Mouse (Mus musculus): ENCODE results near the gene Large2. TPM values are rescaled to one million over a fixed set of nuclear protein-coding genes. Genes with fewer than 3 reads are reported as not detected.

The Large2 gene
- polyA plus RNA-seq, 1 experiment from 2014 or later, result 5.4 TPM

DNA sequence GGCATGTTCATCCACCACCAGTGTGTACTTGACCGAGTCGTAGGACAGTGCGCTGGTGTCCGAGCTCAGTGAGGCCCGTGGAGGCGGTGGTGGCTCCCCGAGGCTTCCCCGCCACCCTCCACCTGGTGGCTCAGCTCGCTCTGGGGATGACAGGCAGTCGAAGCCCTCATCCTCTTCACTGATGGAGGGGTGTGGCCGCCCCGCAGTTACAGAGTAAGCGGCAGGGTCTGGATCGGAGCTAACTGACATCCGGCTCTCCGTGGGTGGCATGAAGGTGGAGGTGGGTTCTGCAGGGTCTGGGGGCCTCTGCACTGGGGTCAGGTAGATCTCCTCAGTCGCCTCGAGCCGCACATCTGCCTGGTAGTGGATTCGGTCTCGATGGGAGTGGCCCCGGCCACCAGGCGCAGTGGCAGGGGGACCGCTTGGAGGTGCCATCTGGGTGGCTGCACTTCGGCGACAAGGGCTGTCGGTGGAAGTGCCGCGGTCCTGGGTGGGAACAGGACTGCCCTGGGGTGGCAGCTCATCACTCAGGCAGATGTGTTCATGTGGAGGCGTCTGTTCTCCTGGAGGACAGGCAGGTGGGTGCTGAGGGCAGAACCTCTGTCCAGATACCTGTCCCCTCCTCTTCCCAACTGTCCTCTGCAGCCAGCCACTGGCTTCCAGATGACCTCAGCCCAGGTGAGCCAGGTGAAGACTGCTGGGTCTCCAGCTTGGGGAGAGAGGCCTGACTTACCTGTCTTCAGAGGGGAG lies 12.3 kb upstream of the Large2 start:
- Histone ChIP-seq H3K27ac (ENCODE audit: low read depth, low read length) (no peak overlapping the region), H3K4me3 (ENCODE audit: low read depth, low read length) (no peak overlapping the region), H3K9ac (ENCODE audit: low read depth, low read length) (no peak overlapping the region), H3K4me1 (replicated peaks; ENCODE audit: control insufficient read depth, insufficient read depth, low read length) (peaks cover 17% of the 10 kb centered on the region), H3K4me2 (no peak overlapping the region), H3K9me3 (ENCODE audit: control insufficient read depth, low read length) (no peaks in the 10 kb centered on the region), H3K27me3 (replicated peaks; ENCODE audit: control insufficient read depth, insufficient read depth, low read length) (peaks cover 53% of the 10 kb centered on the region), H3K36me3 (ENCODE audit: control insufficient read depth, insufficient read depth, low read length) (0 out of 2 replicates have a peak, but pooled peaks cover under 1% of the 10 kb centered on the region)
- no peak for DNase-seq (ENCODE audit: low spot score)
- ATAC-seq (replicated peaks; ENCODE audit: low FRiP score), result no peak
- 83% methylated on average over 30 of the region's 30 CpGs for WGBS

DNA sequence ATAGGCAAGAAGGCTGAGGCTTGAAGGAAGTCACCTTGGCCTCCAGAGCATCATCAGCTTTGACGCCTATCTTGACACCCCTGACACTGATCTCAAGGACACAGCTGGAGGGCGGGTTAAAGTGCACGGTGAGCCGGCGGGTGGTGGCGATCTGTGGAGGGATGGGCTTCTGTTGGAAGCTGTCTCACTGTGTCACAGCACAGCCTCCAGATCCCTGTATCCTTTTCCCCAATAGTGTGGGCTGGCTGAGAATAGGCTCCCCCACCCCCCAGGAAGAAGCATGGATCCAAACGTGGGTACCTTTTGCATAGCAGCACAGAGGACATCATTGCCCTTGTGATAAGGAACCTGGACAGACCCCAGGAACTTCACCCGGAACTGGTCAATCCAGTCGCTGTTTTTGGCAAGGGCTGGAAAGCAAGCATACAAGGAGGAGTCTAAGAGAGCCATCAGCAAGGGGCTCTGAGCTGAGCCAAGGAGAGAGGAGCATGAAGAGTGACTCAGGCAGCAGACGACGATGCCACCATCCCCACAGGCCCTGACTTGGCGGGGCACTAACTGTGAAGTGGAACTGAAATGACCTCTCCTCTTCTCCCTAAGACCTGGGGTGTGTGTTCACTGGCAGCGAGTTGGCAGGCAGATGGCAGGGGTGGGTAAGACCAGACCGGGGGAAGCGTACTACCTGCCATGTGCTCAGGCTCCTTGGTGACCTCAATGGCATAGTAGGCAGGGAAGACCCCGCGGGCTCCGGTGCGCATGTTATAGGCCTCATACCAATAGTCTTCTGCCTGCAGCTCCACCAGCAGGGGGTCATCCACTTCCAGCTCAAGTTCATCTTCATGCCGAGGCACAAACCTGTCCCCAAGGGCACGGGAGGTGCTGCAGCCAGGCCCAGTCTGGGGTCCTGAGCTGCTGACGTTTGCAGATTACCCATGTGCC lies 10.7 kb upstream of the Large2 start:
- 69% methylated on average over 22 of the region's 22 CpGs for WGBS
- Histone ChIP-seq H3K36me3 (ENCODE audit: control insufficient read depth, insufficient read depth, low read length) (peaks cover 7% of the 10 kb centered on the region), H3K9ac (ENCODE audit: low read depth, low read length) (no peak overlapping the region), H3K27me3 (replicated peaks; ENCODE audit: control insufficient read depth, insufficient read depth, low read length) (peaks cover 38% of the 10 kb centered on the region), H3K4me1 (replicated peaks; ENCODE audit: control insufficient read depth, insufficient read depth, low read length) (peaks cover 16% of the 10 kb centered on the region), H3K4me3 (ENCODE audit: low read depth, low read length) (no peak overlapping the region), H3K9me3 (ENCODE audit: control insufficient read depth, low read length) (no peaks in the 10 kb centered on the region), H3K27ac (ENCODE audit: low read depth, low read length) (no peak overlapping the region), H3K4me2 (no peak overlapping the region)
- no peak for ATAC-seq (replicated peaks; ENCODE audit: low FRiP score)
- no peak for DNase-seq (ENCODE audit: low spot score)

DNA sequence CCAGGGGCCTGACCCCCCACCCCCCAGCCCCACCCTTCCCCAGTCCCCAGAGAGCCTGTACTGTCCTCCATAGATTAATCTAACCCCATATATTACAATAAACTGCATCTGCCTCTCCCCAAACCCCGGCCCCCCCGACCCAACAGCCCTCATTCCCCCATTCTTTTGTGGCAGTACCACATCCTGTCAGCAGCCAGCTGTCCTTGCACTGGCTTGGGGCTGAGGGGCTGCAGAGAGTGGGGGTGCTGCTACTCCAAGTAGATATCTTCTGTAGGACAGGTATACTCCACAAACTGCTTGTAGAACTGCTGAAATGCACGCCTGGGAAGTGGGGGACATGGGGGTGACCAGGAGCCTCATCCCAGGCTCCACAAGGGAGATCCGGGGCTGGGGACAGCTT lies 9.4 kb upstream of the Large2 start:
- Histone ChIP-seq H3K4me2 (no peak overlapping the region), H3K4me3 (ENCODE audit: low read depth, low read length) (no peak overlapping the region), H3K27ac (ENCODE audit: low read depth, low read length) (no peak overlapping the region), H3K27me3 (replicated peaks; ENCODE audit: control insufficient read depth, insufficient read depth, low read length) (peaks cover 26% of the 10 kb centered on the region), H3K36me3 (ENCODE audit: control insufficient read depth, insufficient read depth, low read length) (peaks cover 14% of the 10 kb centered on the region), H3K9ac (ENCODE audit: low read depth, low read length) (no peak overlapping the region), H3K4me1 (replicated peaks; ENCODE audit: control insufficient read depth, insufficient read depth, low read length) (peaks cover 4% of the 10 kb centered on the region), H3K9me3 (ENCODE audit: control insufficient read depth, low read length) (no peaks in the 10 kb centered on the region)
- no peak for ATAC-seq (replicated peaks; ENCODE audit: low FRiP score)
- 72% methylated on average over 4 of the region's 4 CpGs for WGBS
- DNase-seq (ENCODE audit: low spot score), result no peak

DNA sequence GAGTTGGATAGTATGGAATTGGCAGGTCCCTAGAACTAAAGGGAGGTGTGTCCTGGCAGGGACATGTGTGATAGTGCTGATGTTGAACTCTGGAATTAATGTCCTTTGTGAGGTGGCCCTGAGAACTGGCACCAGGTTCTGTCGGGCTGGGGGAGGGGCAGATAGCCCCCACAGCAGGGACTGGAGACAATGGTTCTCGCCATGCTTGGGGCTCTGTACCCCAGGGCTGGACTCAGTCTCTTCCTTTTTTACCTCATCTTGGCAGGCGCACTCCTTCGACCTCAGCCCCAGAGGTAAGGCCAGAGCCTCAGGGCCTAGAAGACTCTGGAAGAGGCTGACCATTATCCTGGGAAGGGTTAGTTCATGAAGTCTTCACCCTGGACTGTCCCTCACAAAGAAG lies 8.1 kb upstream of the Large2 start:
- no peaks in the 10 kb centered on the region for H3K4me1 ChIP-seq (replicated peaks; ENCODE audit: control insufficient read depth, insufficient read depth, low read length)
- no peak overlapping the region for H3K9ac ChIP-seq (ENCODE audit: low read depth, low read length)
- no peak overlapping the region for H3K4me3 ChIP-seq (ENCODE audit: low read depth, low read length)
- ATAC-seq (replicated peaks; ENCODE audit: low FRiP score) (no peak), DNase-seq (ENCODE audit: low spot score) (no peak)
- peaks cover 13% of the 10 kb centered on the region for H3K27me3 ChIP-seq (replicated peaks; ENCODE audit: control insufficient read depth, insufficient read depth, low read length)
- peaks cover 23% of the 10 kb centered on the region for H3K36me3 ChIP-seq (ENCODE audit: control insufficient read depth, insufficient read depth, low read length)
- no peak overlapping the region for H3K4me2 ChIP-seq
- WGBS, result 80% methylated on average over 4 of the region's 4 CpGs
- H3K9me3 ChIP-seq (ENCODE audit: control insufficient read depth, low read length), result no peaks in the 10 kb centered on the region
- no peak overlapping the region for H3K27ac ChIP-seq (ENCODE audit: low read depth, low read length)

DNA sequence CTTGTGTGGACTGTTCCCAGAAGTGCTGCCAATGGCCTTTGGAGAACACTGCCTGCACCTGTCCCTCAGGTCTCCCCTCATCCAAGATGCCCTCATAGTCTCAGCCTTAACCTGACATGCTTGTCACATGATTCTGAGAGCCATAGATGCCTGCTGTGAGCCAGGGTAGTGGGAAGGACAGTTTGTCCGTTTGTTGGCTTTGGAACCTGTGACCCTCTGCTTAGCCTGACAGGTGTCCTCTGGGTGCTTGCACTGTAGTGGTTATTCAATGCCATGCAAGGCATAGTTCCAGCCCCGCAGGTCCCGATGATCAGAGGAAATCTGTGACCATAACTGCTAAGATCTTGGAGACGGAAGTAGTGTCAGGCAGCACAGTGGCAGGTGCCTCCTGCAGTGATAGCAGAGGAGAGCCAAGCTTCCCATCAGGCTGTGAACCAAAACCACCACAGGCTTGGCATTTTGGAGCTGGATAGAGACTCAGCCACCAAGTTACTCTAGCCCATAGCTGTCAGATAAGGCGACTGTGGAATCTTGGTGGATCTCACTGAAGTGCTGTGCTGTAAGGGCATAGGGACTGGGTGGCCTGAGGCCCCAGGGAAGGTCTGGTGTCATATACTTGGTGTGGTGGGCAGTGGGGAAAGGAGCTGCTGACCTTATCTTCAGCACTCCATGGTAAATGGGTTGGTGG lies 7.4 kb upstream of the Large2 start, which contains the start of gene 1700029I15Rik:
Gene 1700029I15Rik, plus strand, starts transcription at position 638 of the 688 bp plus-strand sequence.
- no peak within 1 kb of the TSS for H3K4me3 ChIP-seq (ENCODE audit: low read depth, low read length)
- WGBS, result 81% methylated on average over 5 of the region's 5 CpGs
- peaks cover 23% of the 10 kb centered on the region for H3K36me3 ChIP-seq (ENCODE audit: control insufficient read depth, insufficient read depth, low read length)
- DNase-seq (ENCODE audit: low spot score) (no peak), ATAC-seq (replicated peaks; ENCODE audit: low FRiP score) (no peak)
- no peak within 1 kb of the TSS for H3K4me2 ChIP-seq
- no peaks in the 10 kb centered on the region for H3K4me1 ChIP-seq (replicated peaks; ENCODE audit: control insufficient read depth, insufficient read depth, low read length)
- no peak within 1 kb of the TSS for H3K27ac ChIP-seq (ENCODE audit: low read depth, low read length)
- peaks cover 7% of the 10 kb centered on the region for H3K27me3 ChIP-seq (replicated peaks; ENCODE audit: control insufficient read depth, insufficient read depth, low read length)
- H3K9me3 ChIP-seq (ENCODE audit: control insufficient read depth, low read length), result no peaks in the 10 kb centered on the region
- H3K9ac ChIP-seq (ENCODE audit: low read depth, low read length), result no peak within 1 kb of the TSS

DNA sequence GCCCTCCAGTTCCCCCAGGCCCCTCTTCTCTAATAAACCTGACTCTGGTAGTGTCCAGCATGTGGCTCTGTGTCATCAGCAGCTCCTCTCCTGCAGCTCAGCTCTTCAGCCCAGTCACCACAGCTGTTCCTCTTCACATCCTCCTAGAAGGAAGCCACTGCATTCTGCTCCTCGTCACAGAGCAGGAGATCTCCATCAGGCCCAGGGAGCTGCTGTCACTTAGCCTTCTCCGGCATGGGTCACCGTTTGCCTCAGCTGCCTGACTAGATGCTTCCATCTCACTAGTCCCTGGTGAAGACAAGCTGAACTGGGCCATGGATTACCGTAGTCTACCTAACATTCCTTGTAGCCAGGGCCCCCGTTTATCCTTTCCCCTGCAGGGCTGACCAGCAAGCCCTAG lies 6.5 kb upstream of the Large2 start:
- H3K27me3 ChIP-seq (replicated peaks; ENCODE audit: control insufficient read depth, insufficient read depth, low read length), result 0 out of 2 replicates have a peak, but pooled peaks cover under 1% of the 10 kb centered on the region
- no peak overlapping the region for H3K27ac ChIP-seq (ENCODE audit: low read depth, low read length)
- WGBS, result 88% methylated on average over 5 of the region's 5 CpGs
- H3K4me3 ChIP-seq (ENCODE audit: low read depth, low read length), result no peak overlapping the region
- H3K36me3 ChIP-seq (ENCODE audit: control insufficient read depth, insufficient read depth, low read length), result peaks cover 23% of the 10 kb centered on the region
- no peak overlapping the region for H3K9ac ChIP-seq (ENCODE audit: low read depth, low read length)
- ATAC-seq (replicated peaks; ENCODE audit: low FRiP score) (no peak), DNase-seq (ENCODE audit: low spot score) (no peak)
- H3K9me3 ChIP-seq (ENCODE audit: control insufficient read depth, low read length), result no peaks in the 10 kb centered on the region
- H3K4me2 ChIP-seq, result no peak overlapping the region
- peaks cover 4% of the 10 kb centered on the region for H3K4me1 ChIP-seq (replicated peaks; ENCODE audit: control insufficient read depth, insufficient read depth, low read length)

DNA sequence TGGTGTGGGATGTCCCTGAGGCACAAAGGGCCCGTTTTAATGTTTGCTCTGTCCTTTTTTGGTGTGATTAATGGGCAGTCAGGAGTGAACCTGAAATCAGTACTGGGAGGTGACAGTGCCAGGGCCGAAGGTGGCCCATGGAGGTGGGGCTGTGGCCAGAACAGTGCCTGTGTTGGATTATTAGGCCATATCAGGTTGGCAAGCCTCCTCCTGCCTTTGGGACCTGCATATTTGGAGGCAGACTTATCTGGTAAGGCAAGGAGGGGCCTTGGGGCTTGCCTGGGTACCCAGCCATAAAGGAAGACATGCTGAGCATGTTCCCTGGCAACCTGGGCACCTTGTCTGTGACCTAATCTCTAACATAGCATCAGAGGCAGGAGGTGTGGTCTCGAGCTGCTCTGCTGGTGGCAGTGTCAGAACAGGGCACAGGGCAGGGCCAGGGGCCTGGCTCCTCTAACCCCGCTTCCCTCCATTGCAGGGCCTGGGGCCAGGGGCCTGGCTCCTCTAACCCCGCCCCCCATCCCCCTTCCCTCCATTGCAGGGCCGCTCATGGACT lies 5.9 kb upstream of the Large2 start:
- WGBS, result 80% methylated on average over 6 of the region's 6 CpGs
- no peak for DNase-seq (ENCODE audit: low spot score)
- no peak overlapping the region for H3K9ac ChIP-seq (ENCODE audit: low read depth, low read length)
- ATAC-seq (replicated peaks; ENCODE audit: low FRiP score), result no peak
- no peak overlapping the region for H3K4me3 ChIP-seq (ENCODE audit: low read depth, low read length)
- no peak overlapping the region for H3K4me2 ChIP-seq
- peaks cover 8% of the 10 kb centered on the region for H3K4me1 ChIP-seq (replicated peaks; ENCODE audit: control insufficient read depth, insufficient read depth, low read length)
- peaks cover 23% of the 10 kb centered on the region for H3K36me3 ChIP-seq (ENCODE audit: control insufficient read depth, insufficient read depth, low read length)
- H3K27ac ChIP-seq (ENCODE audit: low read depth, low read length), result no peak overlapping the region
- H3K27me3 ChIP-seq (replicated peaks; ENCODE audit: control insufficient read depth, insufficient read depth, low read length), result no peaks in the 10 kb centered on the region
- no peaks in the 10 kb centered on the region for H3K9me3 ChIP-seq (ENCODE audit: control insufficient read depth, low read length)

DNA sequence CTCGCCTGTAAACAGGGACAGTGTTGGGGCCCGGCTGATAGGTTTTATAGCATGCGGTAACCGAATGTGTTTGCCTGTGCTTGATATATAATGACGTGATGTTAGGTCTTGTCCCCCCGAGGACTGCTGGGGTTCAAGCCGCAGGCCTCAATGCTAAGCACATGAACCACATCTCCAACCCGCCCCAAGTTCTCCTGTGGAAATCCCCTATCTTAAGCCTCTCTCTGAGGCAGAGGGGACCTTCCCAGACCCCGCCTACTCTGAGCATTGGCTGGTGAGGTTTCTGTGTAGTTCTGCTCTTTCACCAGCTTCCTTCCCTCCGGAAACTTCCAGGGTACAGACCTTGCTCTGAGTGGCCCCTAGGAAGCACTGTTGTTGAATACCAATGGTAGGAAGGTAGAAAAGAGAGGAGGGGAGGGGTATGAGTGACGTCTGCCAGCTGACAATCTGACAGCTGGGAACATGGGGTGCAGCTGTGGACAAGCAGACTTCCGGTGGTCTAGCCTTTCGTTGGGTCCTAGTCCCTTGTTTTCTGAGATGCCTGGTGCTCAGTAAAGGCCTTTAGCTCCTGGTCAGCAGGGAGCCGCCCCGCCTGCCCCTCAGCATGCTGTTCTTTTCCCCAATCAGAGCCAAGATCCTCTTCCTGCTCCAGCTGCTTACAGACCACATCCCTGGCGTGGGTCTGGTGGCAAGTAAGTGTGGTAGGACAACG lies 5.3 kb upstream of the Large2 start:
- H3K27me3 ChIP-seq (replicated peaks; ENCODE audit: control insufficient read depth, insufficient read depth, low read length), result no peaks in the 10 kb centered on the region
- ATAC-seq (replicated peaks; ENCODE audit: low FRiP score) (no peak), DNase-seq (ENCODE audit: low spot score) (no peak)
- no peak overlapping the region for H3K27ac ChIP-seq (ENCODE audit: low read depth, low read length)
- no peaks in the 10 kb centered on the region for H3K9me3 ChIP-seq (ENCODE audit: control insufficient read depth, low read length)
- H3K9ac ChIP-seq (ENCODE audit: low read depth, low read length), result no peak overlapping the region
- H3K36me3 ChIP-seq (ENCODE audit: control insufficient read depth, insufficient read depth, low read length), result peaks cover 23% of the 10 kb centered on the region
- no peak overlapping the region for H3K4me2 ChIP-seq
- no peak overlapping the region for H3K4me3 ChIP-seq (ENCODE audit: low read depth, low read length)
- 84% methylated on average over 17 of the region's 17 CpGs for WGBS
- peaks cover 8% of the 10 kb centered on the region for H3K4me1 ChIP-seq (replicated peaks; ENCODE audit: control insufficient read depth, insufficient read depth, low read length)
